Mouse (Mus musculus) limb, embryonic 14.5 days (tissue): Measurements from ENCODE around the gene Aim2. TPM values are rescaled to one million over a fixed set of nuclear protein-coding genes. Genes with fewer than 3 reads are reported as not detected.
"Not testable (repeated sequence)": the region's sequence is repeated elsewhere in the genome, so short reads cannot be mapped to it uniquely, and the experiment has no call there.

Experiments used
- ATAC-seq: fragments of 200-750 bp; cut with Nextera tagmentation; 2 replicates; pipeline ENCODE4 v1.8.0; 2017; ENCODE audit warnings: low read depth, moderate number of reproducible peaks, moderate TSS enrichment; ENCODE audit not compliant: low FRiP score
- DNase-seq: peaks from one replicate; pipeline ENCODE4 v3.0.0-alpha.2; 2015; ENCODE audit warnings: low spot score
- H3K27ac ChIP-seq: fragments of 300-500 bp; sonication (generic); replicated peaks from 2 replicates; pipeline ENCODE4 v1.5.1; 2014; ENCODE audit warnings: low read depth, mild to moderate bottlenecking, low read length, moderate library complexity, mixed read lengths
- H3K27me3 ChIP-seq: fragments of 300-500 bp; sonication (generic); 2 replicates; pipeline ENCODE4 v1.6.1; 2014; ENCODE audit warnings: low read length, mixed read lengths; ENCODE audit not compliant: control insufficient read depth, insufficient read depth
- H3K36me3 ChIP-seq: fragments of 300-500 bp; sonication (generic); 2 replicates; pipeline ENCODE4 v1.6.1; 2014; ENCODE audit warnings: mild to moderate bottlenecking, low read length, moderate library complexity, mixed read lengths; ENCODE audit not compliant: control insufficient read depth, insufficient read depth
- H3K4me1 ChIP-seq: fragments of 300-500 bp; sonication (generic); 2 replicates; pipeline ENCODE4 v1.6.1; 2014; ENCODE audit warnings: antibody characterized with exemption, low read length, mixed read lengths; ENCODE audit not compliant: control insufficient read depth, insufficient read depth
- H3K4me2 ChIP-seq: fragments of 300-500 bp; sonication (generic); replicated peaks from 2 replicates; pipeline ENCODE4 v1.6.1; 2014; ENCODE audit warnings: low read depth, mild to moderate bottlenecking, low read length, moderate library complexity; ENCODE audit not compliant: severe bottlenecking
- H3K4me3 ChIP-seq: fragments of 300-500 bp; sonication (generic); replicated peaks from 2 replicates; pipeline ENCODE4 v1.5.1; 2014; ENCODE audit warnings: low read length
- H3K9ac ChIP-seq: fragments of 300-500 bp; sonication (generic); 2 replicates; pipeline ENCODE4 v1.6.1; 2014; ENCODE audit warnings: mild to moderate bottlenecking, low read depth, low read length, moderate library complexity; ENCODE audit not compliant: severe bottlenecking
- H3K9me3 ChIP-seq: fragments of 300-500 bp; sonication (generic); 2 replicates; pipeline ENCODE4 v1.6.1; 2016; ENCODE audit warnings: low read length; ENCODE audit not compliant: control insufficient read depth
- POLR2A ChIP-seq: fragments of 200-500 bp; IDR thresholded peaks from 2 replicates; pipeline ENCODE4 v1.8.0; 2012; ENCODE audit warnings: inconsistent platforms, mild to moderate bottlenecking, moderate library complexity, borderline replicate concordance; ENCODE audit not compliant: insufficient read depth, insufficient read length; ENCODE audit errors: extremely low read depth
- WGBS: fragments of 180-500 bp; shearing (Covaris S2); extraction: QIAGEN DNeasy Blood & Tissue Kit; methylation state at CpG from one replicate; pipeline ENCODE4 v1.1.7; 2014; 5-methylcytosine and 5-hydroxymethylcytosine counted together
- polyA plus RNA-seq, 2 experiments: library from polyadenylated mRNA; depleted of rRNA in 1 of 2; stranded (reverse) in 1 of 2; unstranded in 1 of 2; fragments of >200 nt; fragmentation: Nextera tagmentation in 1 of 2; extraction: Ambion mirVana in 1 of 2; gene quantifications; 2 replicates each; pipeline versions ENCODE4 v1.2.1 to v1.2.3; 2012 to 2014

Aim2 gene
- polyA plus RNA-seq (2012; rRNA removed): 1.1 and 1.8 TPM in 2 replicates
- polyA plus RNA-seq (2014; fragmentation: Nextera tagmentation; extraction: Ambion mirVana): 0.80 and 1.2 TPM in 2 replicates

GRCm38 (mm10) chr1:173350372-173350957 lies at the start of gene Aim2:
Gene Aim2 (plus strand): TSS chr1:173350879.
- Histone ChIP-seq H3K27ac (no peak within 1 kb of the TSS), H3K27me3 (no peaks in the 10 kb centered on the region), H3K9me3 (no peaks in the 10 kb centered on the region), H3K4me2 (peak within 1 kb of the TSS; percentile 38), H3K4me3 (no peak within 1 kb of the TSS), H3K4me1 (no peaks in the 10 kb centered on the region), H3K9ac (no peak within 1 kb of the TSS), H3K36me3 (no peaks in the 10 kb centered on the region)
- TF ChIP-seq POLR2A: no peak
- 17% methylated on average over 10 of the region's 10 CpGs for WGBS
- DNase-seq (no peak), ATAC-seq (no peak)

- not testable (repeated sequence) for H3K9ac ChIP-seq, ATAC-seq, H3K27ac ChIP-seq, H3K4me2 ChIP-seq, H3K36me3 ChIP-seq, H3K9me3 ChIP-seq, H3K4me1 ChIP-seq, H3K4me3 ChIP-seq, H3K27me3 ChIP-seq, DNase-seq
- WGBS: 59% methylated on average over 3 of the region's 3 CpGs
Measured at GRCm38 (mm10) chr1:173302795-173303194, 47.9 kb upstream of the Aim2 start.

- not testable (repeated sequence) for H3K4me3 ChIP-seq, H3K9me3 ChIP-seq, ATAC-seq, DNase-seq, H3K27ac ChIP-seq, H3K4me2 ChIP-seq, H3K36me3 ChIP-seq, H3K4me1 ChIP-seq, H3K27me3 ChIP-seq, H3K9ac ChIP-seq
- WGBS: 73% methylated on average over 7 of the region's 7 CpGs
Measured at GRCm38 (mm10) chr1:173313535-173314050, 37.1 kb upstream of the Aim2 start.

- no peak overlapping the region for H3K4me2 ChIP-seq
- DNase-seq (no peak), ATAC-seq (no peak)
- no peak overlapping the region for H3K4me3 ChIP-seq
- H3K27ac ChIP-seq: no peak overlapping the region
- H3K9ac ChIP-seq: no peak overlapping the region
- H3K4me1 ChIP-seq: no peaks in the 10 kb centered on the region
- no peaks in the 10 kb centered on the region for H3K9me3 ChIP-seq
- TF ChIP-seq POLR2A: no peak
- no peaks in the 10 kb centered on the region for H3K36me3 ChIP-seq
- WGBS: 88% methylated on average over 3 of the region's 3 CpGs
- H3K27me3 ChIP-seq: no peaks in the 10 kb centered on the region
Measured at GRCm38 (mm10) chr1:173315725-173316124, 35.0 kb upstream of the Aim2 start.

GRCm38 (mm10) chr1:173317925-173318477 lies 32.7 kb upstream of the Aim2 start:
- WGBS: 90% methylated on average over 2 of the region's 2 CpGs
- Histone ChIP-seq H3K4me1 (no peaks in the 10 kb centered on the region), H3K36me3 (no peaks in the 10 kb centered on the region), H3K4me3 (no peak overlapping the region), H3K27ac (no peak overlapping the region), H3K9ac (no peak overlapping the region), H3K27me3 (no peaks in the 10 kb centered on the region), H3K9me3 (no peaks in the 10 kb centered on the region), H3K4me2 (no peak overlapping the region)
- DNase-seq (no peak), ATAC-seq (no peak)
- TF ChIP-seq POLR2A: no peak
